Mouse (Mus musculus) stomach, postnatal 0 days (tissue): ENCODE data around the gene Krt79.

Experiments used
- CTCF ChIP-seq: IDR thresholded peaks from 2 replicates; pipeline ENCODE4 v1.5.1; 2016; ENCODE audit warnings: antibody characterized with exemption, low read depth, mild to moderate bottlenecking, moderate library complexity
- EP300 ChIP-seq: optimal IDR thresholded peaks from 2 replicates; pipeline ENCODE3; 2016; ENCODE audit warnings: antibody characterized with exemption

- TF ChIP-seq CTCF (no peak), EP300 (peak; percentile 88)
These were observed 35.9 kb upstream of the Krt79 start for GRCm38 (mm10) chr15:101976023-101976422.
